Mouse (Mus musculus): ENCODE measurements around the gene Sorbs2. TPM values are rescaled to one million over a fixed set of nuclear protein-coding genes. Genes with fewer than 3 reads are reported as not detected.

Gene Sorbs2
- polyA plus RNA-seq, 1 experiment from 2014 or later = 3.8 TPM

GRCm38 (mm10) chr8:45628421-45629065, 121.0 kb downstream of the Sorbs2 start:
- Histone ChIP-seq H3K4me3 (replicated peaks) (peak overlapping the region; percentile 53), H3K4me2 (peak overlapping the region; percentile 57; the same call in 1 of the 2 replicates), H3K9me3 (replicated peaks) (no peaks in the 10 kb centered on the region), H3K4me1 (replicated peaks) (no peaks in the 10 kb centered on the region), H3K27me3 (no peaks in the 10 kb centered on the region), H3K27ac (no peak overlapping the region), H3K9ac (no peak overlapping the region), H3K36me3 (no peaks in the 10 kb centered on the region)
- DNase-seq (no peak), ATAC-seq (ENCODE audit: low read depth) (no peak)
- 51% methylated on average over 9 of the region's 9 CpGs for WGBS (ENCODE audit: insufficient replicate concordance)

- Histone ChIP-seq H3K36me3 (no peaks in the 10 kb centered on the region), H3K27me3 (no peaks in the 10 kb centered on the region), H3K9me3 (replicated peaks) (no peaks in the 10 kb centered on the region), H3K27ac (no peak overlapping the region), H3K4me1 (replicated peaks) (no peaks in the 10 kb centered on the region), H3K9ac (no peak overlapping the region), H3K4me3 (replicated peaks) (peak overlapping the region; percentile 53; the same call in 1 of the 2 replicates), H3K4me2 (peak overlapping the region; percentile 23; the same call in 1 of the 2 replicates)
- 71% methylated on average over 8 of the region's 8 CpGs for WGBS (ENCODE audit: insufficient replicate concordance)
- no peak for DNase-seq
- no peak for ATAC-seq (ENCODE audit: low read depth)
Measured at GRCm38 (mm10) chr8:45629066-45629430, 121.5 kb downstream of the Sorbs2 start.

GRCm38 (mm10) chr8:45631023-45631422, 123.4 kb downstream of the Sorbs2 start:
- Histone ChIP-seq H3K4me1 (replicated peaks) (no peaks in the 10 kb centered on the region), H3K4me3 (replicated peaks) (no peak overlapping the region), H3K27me3 (no peaks in the 10 kb centered on the region), H3K4me2 (no peak overlapping the region), H3K36me3 (no peaks in the 10 kb centered on the region), H3K27ac (no peak overlapping the region), H3K9me3 (replicated peaks) (no peaks in the 10 kb centered on the region), H3K9ac (no peak overlapping the region)
- DNase-seq (no peak), ATAC-seq (ENCODE audit: low read depth) (no peak)
- 50% methylated on average over 6 of the region's 8 CpGs for WGBS (ENCODE audit: insufficient replicate concordance)

GRCm38 (mm10) chr8:45635155-45635554, 127.6 kb downstream of the Sorbs2 start:
- no peaks in the 10 kb centered on the region for H3K4me1 ChIP-seq (replicated peaks)
- WGBS (ENCODE audit: insufficient replicate concordance) = 62% methylated on average over 6 of the region's 6 CpGs
- no peak for DNase-seq
- no peak overlapping the region for H3K4me3 ChIP-seq (replicated peaks)
- no peak for ATAC-seq (ENCODE audit: low read depth)
- no peaks in the 10 kb centered on the region for H3K36me3 ChIP-seq
- no peak overlapping the region for H3K9ac ChIP-seq
- H3K27me3 ChIP-seq = no peaks in the 10 kb centered on the region
- H3K9me3 ChIP-seq (replicated peaks) = no peaks in the 10 kb centered on the region
- no peak overlapping the region for H3K4me2 ChIP-seq
- no peak overlapping the region for H3K27ac ChIP-seq

- H3K27me3 ChIP-seq = no peaks in the 10 kb centered on the region
- WGBS (ENCODE audit: insufficient replicate concordance) = 51% methylated on average over 1 of the region's 1 CpGs
- no peaks in the 10 kb centered on the region for H3K9me3 ChIP-seq (replicated peaks)
- H3K27ac ChIP-seq = no peak overlapping the region
- H3K36me3 ChIP-seq = no peaks in the 10 kb centered on the region
- no peak for ATAC-seq (ENCODE audit: low read depth)
- DNase-seq = no peak
- H3K4me2 ChIP-seq = no peak overlapping the region
- no peak overlapping the region for H3K4me3 ChIP-seq (replicated peaks)
- H3K9ac ChIP-seq = no peak overlapping the region
- H3K4me1 ChIP-seq (replicated peaks) = no peaks in the 10 kb centered on the region
Measured at GRCm38 (mm10) chr8:45637745-45638144, 130.2 kb downstream of the Sorbs2 start.

- Histone ChIP-seq H3K36me3 (no peaks in the 10 kb centered on the region), H3K9me3 (replicated peaks) (no peaks in the 10 kb centered on the region), H3K4me2 (no peak overlapping the region), H3K9ac (no peak overlapping the region), H3K4me1 (replicated peaks) (no peaks in the 10 kb centered on the region), H3K27me3 (no peaks in the 10 kb centered on the region), H3K4me3 (replicated peaks) (no peak overlapping the region), H3K27ac (no peak overlapping the region)
- ATAC-seq (ENCODE audit: low read depth) (no peak), DNase-seq (no peak)
Measured at GRCm38 (mm10) chr8:45639444-45639843, 131.9 kb downstream of the Sorbs2 start.

GRCm38 (mm10) chr8:45644651-45645050, 137.1 kb downstream of the Sorbs2 start:
- ATAC-seq (ENCODE audit: low read depth) = no peak
- Histone ChIP-seq H3K36me3 (no peaks in the 10 kb centered on the region), H3K9me3 (replicated peaks) (no peaks in the 10 kb centered on the region), H3K27me3 (no peaks in the 10 kb centered on the region), H3K27ac (no peak overlapping the region), H3K9ac (no peak overlapping the region), H3K4me2 (no peak overlapping the region), H3K4me3 (replicated peaks) (no peak overlapping the region), H3K4me1 (replicated peaks) (no peaks in the 10 kb centered on the region)
- DNase-seq = no peak
- whole genome bisulfite sequencing (ENCODE audit: insufficient replicate concordance) = 66% methylated on average over 2 of the region's 2 CpGs

GRCm38 (mm10) chr8:45649063-45649462, 141.5 kb downstream of the Sorbs2 start:
- Histone ChIP-seq H3K4me3 (replicated peaks) (no peak overlapping the region), H3K27ac (no peak overlapping the region), H3K4me1 (replicated peaks) (no peaks in the 10 kb centered on the region), H3K36me3 (no peaks in the 10 kb centered on the region), H3K4me2 (no peak overlapping the region), H3K27me3 (no peaks in the 10 kb centered on the region), H3K9me3 (replicated peaks) (no peaks in the 10 kb centered on the region), H3K9ac (no peak overlapping the region)
- ATAC-seq (ENCODE audit: low read depth) (no peak), DNase-seq (no peak)
- 69% methylated on average over 7 of the region's 7 CpGs for WGBS (ENCODE audit: insufficient replicate concordance)

GRCm38 (mm10) chr8:45649966-45650365, 142.4 kb downstream of the Sorbs2 start:
- ATAC-seq (ENCODE audit: low read depth) = no peak
- no peak overlapping the region for H3K4me2 ChIP-seq

GRCm38 (mm10) chr8:45658021-45658420, 150.4 kb downstream of the Sorbs2 start:
- no peaks in the 10 kb centered on the region for H3K9me3 ChIP-seq (replicated peaks)
- H3K4me1 ChIP-seq (replicated peaks) = no peaks in the 10 kb centered on the region
- no peaks in the 10 kb centered on the region for H3K36me3 ChIP-seq
- no peak overlapping the region for H3K4me2 ChIP-seq
- ATAC-seq (ENCODE audit: low read depth) (no peak), DNase-seq (no peak)
- 61% methylated on average over 3 of the region's 3 CpGs for WGBS (ENCODE audit: insufficient replicate concordance)
- no peak overlapping the region for H3K4me3 ChIP-seq (replicated peaks)
- no peaks in the 10 kb centered on the region for H3K27me3 ChIP-seq
- H3K9ac ChIP-seq = no peak overlapping the region
- no peak overlapping the region for H3K27ac ChIP-seq

More at GRCm38 (mm10) chr8:45649966-45650365, 142.4 kb downstream of the Sorbs2 start:
- Histone ChIP-seq H3K4me3 (replicated peaks) (no peak overlapping the region), H3K9ac (no peak overlapping the region), H3K9me3 (replicated peaks) (no peaks in the 10 kb centered on the region), H3K27ac (no peak overlapping the region), H3K36me3 (no peaks in the 10 kb centered on the region), H3K27me3 (no peaks in the 10 kb centered on the region), H3K4me1 (replicated peaks) (no peaks in the 10 kb centered on the region)
- no peak for DNase-seq
- 61% methylated on average over 5 of the region's 5 CpGs for WGBS (ENCODE audit: insufficient replicate concordance)

GRCm38 (mm10) chr8:45658458-45659325, 151.1 kb downstream of the Sorbs2 start:
- Histone ChIP-seq H3K4me2 (no peak overlapping the region), H3K9ac (no peak overlapping the region), H3K9me3 (replicated peaks) (no peaks in the 10 kb centered on the region), H3K27ac (no peak overlapping the region), H3K27me3 (no peaks in the 10 kb centered on the region), H3K4me3 (replicated peaks) (no peak overlapping the region), H3K4me1 (replicated peaks) (no peaks in the 10 kb centered on the region), H3K36me3 (no peaks in the 10 kb centered on the region)
- ATAC-seq (ENCODE audit: low read depth) (no peak), DNase-seq (no peak)
- WGBS (ENCODE audit: insufficient replicate concordance) = 48% methylated on average over 18 of the region's 18 CpGs

- H3K4me2 ChIP-seq = no peak overlapping the region
- no peaks in the 10 kb centered on the region for H3K4me1 ChIP-seq (replicated peaks)
- WGBS (ENCODE audit: insufficient replicate concordance) = 61% methylated on average over 4 of the region's 4 CpGs
- no peak overlapping the region for H3K4me3 ChIP-seq (replicated peaks)
- no peak for DNase-seq
- H3K36me3 ChIP-seq = no peaks in the 10 kb centered on the region
- no peaks in the 10 kb centered on the region for H3K27me3 ChIP-seq
- no peak for ATAC-seq (ENCODE audit: low read depth)
- H3K9ac ChIP-seq = no peak overlapping the region
- no peaks in the 10 kb centered on the region for H3K9me3 ChIP-seq (replicated peaks)
- no peak overlapping the region for H3K27ac ChIP-seq
Measured at GRCm38 (mm10) chr8:45659473-45659872, 151.9 kb downstream of the Sorbs2 start.
